Mouse (Mus musculus) midbrain, embryonic 11.5 days (tissue): ENCODE data around the gene Gm128. TPM values are rescaled to one million over a fixed set of nuclear protein-coding genes. Genes with fewer than 3 reads are reported as not detected.

Experiments used
- ATAC-seq: fragments of 200-750 bp; cut with Nextera tagmentation; 2 replicates; pipeline ENCODE4 v1.8.0; 2017; ENCODE audit warnings: moderate TSS enrichment, moderate library complexity; ENCODE audit not compliant: low FRiP score
- DNase-seq: peaks from one replicate; pipeline ENCODE4 v3.0.0; 2015; ENCODE audit warnings: low spot score; ENCODE audit errors: missing footprints
- H3K27ac ChIP-seq: fragments of 300-500 bp; sonication (generic); 2 replicates; pipeline ENCODE4 v1.5.1; 2014; ENCODE audit warnings: low read depth, low read length
- H3K27me3 ChIP-seq: fragments of 300-500 bp; sonication (generic); 2 replicates; pipeline ENCODE4 v1.6.1; 2014; ENCODE audit warnings: mild to moderate bottlenecking, low read length, moderate library complexity, mixed read lengths; ENCODE audit not compliant: control insufficient read depth, insufficient read depth
- H3K36me3 ChIP-seq: fragments of 300-500 bp; sonication (generic); 2 replicates; pipeline ENCODE4 v1.6.1; 2014; ENCODE audit warnings: mild to moderate bottlenecking, low read length, moderate library complexity, mixed read lengths; ENCODE audit not compliant: control insufficient read depth, insufficient read depth
- H3K4me1 ChIP-seq: fragments of 300-500 bp; sonication (generic); 2 replicates; pipeline ENCODE4 v1.6.1; 2014; ENCODE audit warnings: low read length; ENCODE audit not compliant: control insufficient read depth, insufficient read depth
- H3K4me2 ChIP-seq: fragments of 300-500 bp; sonication (generic); 2 replicates; pipeline ENCODE4 v1.6.1; 2014; ENCODE audit warnings: mild to moderate bottlenecking, moderate library complexity
- H3K4me3 ChIP-seq: fragments of 300-500 bp; sonication (generic); 2 replicates; pipeline ENCODE4 v1.5.1; 2014; ENCODE audit warnings: low read depth, low read length
- H3K9ac ChIP-seq: fragments of 300-500 bp; sonication (generic); 2 replicates; pipeline ENCODE4 v1.6.1; 2014; ENCODE audit warnings: low read length
- H3K9me3 ChIP-seq: fragments of 300-500 bp; sonication (generic); 2 replicates; pipeline ENCODE4 v1.6.1; 2016; ENCODE audit warnings: low read length; ENCODE audit not compliant: control insufficient read depth
- WGBS: fragments of 180-500 bp; shearing (Covaris S2); extraction: QIAGEN DNeasy Blood & Tissue Kit; methylation state at CpG from one replicate; pipeline ENCODE4 v1.1.7; 2014; 5-methylcytosine and 5-hydroxymethylcytosine counted together
- polyA plus RNA-seq: library from polyadenylated mRNA; unstranded; fragments of >200 nt; fragmentation: Nextera tagmentation; extraction: Ambion mirVana; gene quantifications from 2 replicates; pipeline ENCODE4 v1.2.1, GENCODE M21; 2014

The Gm128 gene
- polyA plus RNA-seq, 1 experiment from 2014 or later: 0.18 TPM

- peak overlapping the region; percentile 96 for H3K4me2 ChIP-seq
- DNase-seq: peak; percentile 96
- peak overlapping the region; percentile 80 for H3K9ac ChIP-seq
- peaks cover 32% of the 10 kb centered on the region for H3K36me3 ChIP-seq
- peak; percentile 31 for ATAC-seq
- peaks cover 23% of the 10 kb centered on the region for H3K4me1 ChIP-seq
- WGBS: under 1% methylated on average over 13 of the region's 13 CpGs
- H3K27ac ChIP-seq: peak overlapping the region; percentile 79
- H3K27me3 ChIP-seq: no peaks in the 10 kb centered on the region
- H3K9me3 ChIP-seq: no peaks in the 10 kb centered on the region
- peak overlapping the region; percentile 72 for H3K4me3 ChIP-seq
These were observed 11.5 kb downstream of the Gm128 start for GRCm38 (mm10) chr3:95229781-95230494.

DNA sequence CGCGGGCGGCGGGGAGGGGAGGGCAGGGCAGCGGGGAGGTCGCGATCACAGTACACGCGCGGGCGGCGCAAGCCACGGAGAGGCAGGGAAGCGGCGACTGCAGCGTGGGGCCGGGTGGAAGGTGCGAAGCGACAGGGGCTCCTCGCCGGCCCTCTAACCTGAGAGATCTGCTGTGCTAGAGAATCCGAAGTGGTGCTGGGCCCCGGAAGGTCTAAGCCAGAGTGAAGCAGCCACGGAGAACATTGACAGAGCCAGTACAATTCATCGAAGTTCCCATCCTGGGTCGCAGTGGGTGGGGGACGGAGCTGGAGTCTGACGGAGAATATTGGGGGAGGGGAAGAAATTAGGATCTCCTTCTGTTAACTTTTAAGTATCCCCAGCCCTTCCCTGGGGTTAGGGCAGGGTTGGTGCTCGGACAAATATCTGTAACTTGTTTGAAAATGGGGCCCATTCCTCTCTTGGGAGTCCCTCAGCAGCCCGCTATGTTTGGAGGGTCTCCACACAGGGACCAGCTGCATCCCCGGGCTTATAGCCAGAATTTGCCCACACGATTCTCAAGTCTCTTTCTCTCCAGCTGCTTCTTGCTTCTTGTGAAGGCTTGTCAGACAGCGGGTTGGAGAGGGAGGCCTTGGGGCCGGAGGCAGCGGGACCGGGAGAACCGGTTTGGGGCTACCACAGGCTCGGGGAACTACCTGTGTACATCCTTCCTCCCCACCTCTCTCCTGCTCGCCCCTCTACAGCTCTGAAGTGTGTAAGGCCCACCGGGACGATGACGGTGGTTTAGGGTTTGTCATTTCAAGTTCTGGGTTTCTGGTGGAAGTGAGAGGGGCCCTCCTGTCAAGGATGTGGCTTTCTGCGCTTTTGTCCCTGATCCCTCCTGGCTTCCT lies 12.3 kb downstream of the Gm128 start:
- Histone ChIP-seq H3K36me3 (peaks cover 26% of the 10 kb centered on the region), H3K4me2 (peak overlapping the region; percentile 96), H3K9me3 (no peaks in the 10 kb centered on the region), H3K27ac (peak overlapping the region; percentile 79), H3K9ac (peak overlapping the region; percentile 80), H3K4me3 (peak overlapping the region; percentile 72), H3K27me3 (no peaks in the 10 kb centered on the region), H3K4me1 (peaks cover 23% of the 10 kb centered on the region)
- ATAC-seq (no peak), DNase-seq (peak; percentile 96)
- WGBS: under 1% methylated on average over 43 of the region's 43 CpGs

DNA sequence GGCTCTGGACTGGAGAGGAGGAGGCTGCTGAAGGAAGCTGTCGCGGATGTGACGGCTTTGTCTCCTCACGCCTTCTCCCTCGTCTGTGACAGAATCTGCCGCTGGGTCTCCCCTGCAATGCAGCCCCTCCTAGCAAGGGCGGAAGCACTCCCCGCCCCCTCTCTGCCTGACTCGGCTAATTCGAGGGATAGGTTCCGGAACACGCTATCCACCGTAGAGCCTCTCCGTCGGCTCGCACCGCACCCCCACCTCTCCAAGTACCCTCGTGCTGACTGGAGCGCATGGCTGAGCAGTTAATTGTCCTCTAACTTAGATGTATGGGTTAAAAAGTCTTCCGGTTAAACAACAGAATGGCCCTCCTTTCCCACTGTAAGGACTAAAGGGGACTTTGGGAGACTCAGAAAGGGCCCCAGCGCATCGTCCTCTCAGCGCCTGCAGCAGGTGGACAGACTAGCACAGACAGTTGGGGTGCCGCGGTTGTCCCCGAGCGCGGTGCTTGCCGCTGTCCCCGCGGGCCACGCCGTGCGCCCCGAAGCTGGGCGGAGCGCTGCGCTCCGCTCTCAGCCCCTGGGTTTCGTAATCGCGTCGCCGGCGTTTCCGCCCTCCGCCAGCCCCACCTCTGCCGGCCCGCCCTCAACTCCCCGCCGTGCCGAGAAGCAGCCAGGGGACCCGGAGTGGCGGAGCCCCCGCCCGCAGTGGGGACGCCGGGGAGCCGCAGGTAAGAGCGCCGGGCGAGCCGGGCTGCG lies 13.1 kb downstream of the Gm128 start, which contains the start of gene Cdc42se1:
Gene Cdc42se1 (plus strand): TSS at position 585 of the 746 bp plus-strand sequence.
- WGBS: under 1% methylated on average over 64 of the region's 64 CpGs
- peak within 1 kb of the TSS; percentile 96 for H3K4me2 ChIP-seq
- peak; percentile 88 for ATAC-seq
- H3K4me1 ChIP-seq: peaks cover 23% of the 10 kb centered on the region
- H3K27ac ChIP-seq: peak within 1 kb of the TSS; percentile 79
- no peaks in the 10 kb centered on the region for H3K9me3 ChIP-seq
- peak within 1 kb of the TSS; percentile 80 for H3K9ac ChIP-seq
- peak; percentile 98 for DNase-seq
- peak within 1 kb of the TSS; percentile 72 for H3K4me3 ChIP-seq
- H3K27me3 ChIP-seq: no peaks in the 10 kb centered on the region
- H3K36me3 ChIP-seq: peaks cover 24% of the 10 kb centered on the region

- peak overlapping the region; percentile 96 for H3K4me2 ChIP-seq
- peaks cover 18% of the 10 kb centered on the region for H3K36me3 ChIP-seq
- H3K9me3 ChIP-seq: no peaks in the 10 kb centered on the region
- H3K4me1 ChIP-seq: peaks cover 23% of the 10 kb centered on the region
- H3K4me3 ChIP-seq: peak overlapping the region; percentile 72
- peak overlapping the region; percentile 80 for H3K9ac ChIP-seq
- DNase-seq: peak; percentile 86
- H3K27ac ChIP-seq: peak overlapping the region; percentile 79
- no peak for ATAC-seq
- no peaks in the 10 kb centered on the region for H3K27me3 ChIP-seq
- 13% methylated on average over 1 of the region's 1 CpGs for WGBS
These were observed 14.2 kb downstream of the Gm128 start for GRCm38 (mm10) chr3:95227214-95227613.

- ATAC-seq (no peak), DNase-seq (no peak)
- Histone ChIP-seq H3K4me3 (no peak overlapping the region), H3K4me1 (peaks cover 6% of the 10 kb centered on the region; the same call in 1 of the 2 replicates), H3K27ac (no peak overlapping the region), H3K27me3 (no peaks in the 10 kb centered on the region), H3K9ac (no peak overlapping the region), H3K4me2 (no peak overlapping the region), H3K36me3 (peaks cover 20% of the 10 kb centered on the region), H3K9me3 (no peaks in the 10 kb centered on the region)
- 25% methylated on average over 6 of the region's 6 CpGs for WGBS
These were observed 17.1 kb downstream of the Gm128 start for GRCm38 (mm10) chr3:95224295-95224694.

DNA sequence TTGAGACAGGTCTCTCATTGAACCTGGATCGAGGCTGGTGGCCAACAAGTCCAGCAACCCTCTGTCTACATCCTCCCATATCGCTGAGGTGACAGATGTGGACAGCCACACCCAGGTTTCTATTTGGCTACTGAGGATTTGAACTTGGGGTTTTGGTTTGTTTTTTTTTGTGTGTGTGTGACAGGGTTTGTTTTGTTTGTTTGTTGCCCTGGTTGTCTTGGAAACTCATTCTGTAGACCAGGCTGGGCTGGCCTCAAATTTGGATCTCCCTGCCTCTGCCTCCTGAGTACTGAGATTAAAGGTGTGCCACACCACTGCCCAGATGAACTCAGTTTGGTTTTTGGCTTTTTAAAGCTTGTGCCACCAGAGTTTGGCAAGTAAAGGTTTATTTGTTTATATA lies 18.4 kb downstream of the Gm128 start:
- H3K27ac ChIP-seq: no peak overlapping the region
- no peak overlapping the region for H3K4me2 ChIP-seq
- H3K4me1 ChIP-seq: peaks cover 6% of the 10 kb centered on the region; the same call in 1 of the 2 replicates
- H3K9me3 ChIP-seq: no peaks in the 10 kb centered on the region
- H3K9ac ChIP-seq: no peak overlapping the region
- WGBS: 100% methylated on average over 2 of the region's 2 CpGs
- H3K27me3 ChIP-seq: no peaks in the 10 kb centered on the region
- H3K4me3 ChIP-seq: no peak overlapping the region
- DNase-seq (no peak), ATAC-seq (no peak)
- H3K36me3 ChIP-seq: peaks cover 23% of the 10 kb centered on the region

GRCm38 (mm10) chr3:95218466-95219137 lies 22.8 kb downstream of the Gm128 start:
- DNase-seq (peak; percentile 79), ATAC-seq (no peak)
- no peak overlapping the region; the same call in 1 of the 2 replicates for H3K27ac ChIP-seq
- H3K4me1 ChIP-seq: peaks cover 7% of the 10 kb centered on the region
- no peak overlapping the region; the same call in 1 of the 2 replicates for H3K9ac ChIP-seq
- peak overlapping the region; percentile 82 for H3K4me3 ChIP-seq
- no peaks in the 10 kb centered on the region for H3K9me3 ChIP-seq
- peak overlapping the region; percentile 60 for H3K4me2 ChIP-seq
- H3K27me3 ChIP-seq: no peaks in the 10 kb centered on the region
- peaks cover 14% of the 10 kb centered on the region for H3K36me3 ChIP-seq
- WGBS: 80% methylated on average over 6 of the region's 6 CpGs
